15 mouse cellular contexts compared by ENCODE assay signal in the genomic region with DNA sequence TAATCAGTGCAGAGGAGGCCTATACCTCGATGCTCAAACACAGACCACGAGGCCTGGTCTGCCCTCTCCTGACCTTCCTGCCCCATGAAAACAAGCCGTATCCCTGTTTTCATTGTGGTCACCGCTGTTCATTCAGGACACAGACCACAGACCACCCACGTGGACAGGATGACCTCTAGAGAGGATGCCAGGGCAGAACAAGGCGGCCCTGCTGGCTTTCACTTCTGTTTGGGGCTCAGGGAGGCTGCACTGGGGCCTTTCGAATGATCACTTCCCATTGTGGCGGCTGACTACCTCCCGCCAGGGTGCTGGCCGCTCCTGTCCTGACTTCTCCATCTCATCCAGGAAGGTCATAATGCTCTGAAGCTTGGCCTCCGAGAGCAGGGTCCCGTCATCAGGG. TPM values are rescaled to one million over a fixed set of nuclear protein-coding genes. Genes with fewer than 3 reads are reported as not detected.
DNase-seq lines count a peak whose midpoint lies in the region; ATAC-seq and TF ChIP-seq lines count a peak whose summit lies in the region.
"Had no signal": no experiment of that assay in that cellular context is flagged by ENCODE, and none has a peak within 500 bp of the region (broad histone marks: within the 10 kb centered on the region; RNA-seq: fewer than 3 reads in every experiment).

No protein-coding gene starts in this region.

- no peak overlapping the region for H3K9ac ChIP-seq in heart, embryonic 12.5 days
- peak overlapping the region; percentile 37; the same call in 1 of the 2 replicates for H3K9ac ChIP-seq in midbrain, embryonic 13.5 days (replicated peaks)
- H3K9ac ChIP-seq in midbrain, embryonic 15.5 days, result no peak overlapping the region
- 0 out of 2 replicates have a peak overlapping the region, but pooled peaks have one; percentile 4 for H3K9ac ChIP-seq in stomach, postnatal 0 days (ENCODE audit: low read length)
- H3K9ac ChIP-seq: heart, embryonic 13.5 days had no signal

- 0 out of 2 replicates have a peak, but pooled peaks cover 8% of the 10 kb centered on the region for H3K4me1 ChIP-seq in heart, embryonic 12.5 days (replicated peaks)
- no peaks in the 10 kb centered on the region for H3K4me1 ChIP-seq in midbrain, embryonic 13.5 days (replicated peaks)
- no peaks in the 10 kb centered on the region for H3K4me1 ChIP-seq in midbrain, embryonic 15.5 days
- H3K4me1 ChIP-seq in embryonic facial prominence, embryonic 10.5 days, result peaks cover 77% of the 10 kb centered on the region
- no peaks in the 10 kb centered on the region for H3K4me1 ChIP-seq in stomach, postnatal 0 days (replicated peaks; ENCODE audit: control insufficient read depth, insufficient read depth)

- H3K9me3 ChIP-seq in heart, embryonic 12.5 days (replicated peaks), result no peaks in the 10 kb centered on the region
- H3K9me3 ChIP-seq in midbrain, embryonic 13.5 days, result no peaks in the 10 kb centered on the region
- H3K9me3 ChIP-seq in midbrain, embryonic 15.5 days, result no peaks in the 10 kb centered on the region
- H3K9me3 ChIP-seq in embryonic facial prominence, embryonic 10.5 days, result no peaks in the 10 kb centered on the region
- no peaks in the 10 kb centered on the region for H3K9me3 ChIP-seq in stomach, postnatal 0 days (ENCODE audit: control insufficient read depth, low read length)
- H3K9me3 ChIP-seq: heart, embryonic 13.5 days had no signal

- no peaks in the 10 kb centered on the region for H3K27me3 ChIP-seq in heart, embryonic 12.5 days (replicated peaks)
- no peaks in the 10 kb centered on the region for H3K27me3 ChIP-seq in midbrain, embryonic 13.5 days
- no peaks in the 10 kb centered on the region for H3K27me3 ChIP-seq in midbrain, embryonic 15.5 days (replicated peaks)
- H3K27me3 ChIP-seq in embryonic facial prominence, embryonic 10.5 days (replicated peaks; ENCODE audit: low read depth, poor library complexity, severe bottlenecking), result no peaks in the 10 kb centered on the region; the same call in 1 of the 2 replicates
- no peaks in the 10 kb centered on the region for H3K27me3 ChIP-seq in stomach, postnatal 0 days (ENCODE audit: control insufficient read depth, insufficient read depth, low read length)
- H3K27me3 ChIP-seq: heart, embryonic 13.5 days had no signal

- peaks cover 85% of the 10 kb centered on the region for H3K36me3 ChIP-seq in heart, embryonic 12.5 days
- peaks cover 100% of the 10 kb centered on the region for H3K36me3 ChIP-seq in midbrain, embryonic 13.5 days
- H3K36me3 ChIP-seq in midbrain, embryonic 15.5 days (replicated peaks), result peaks cover 40% of the 10 kb centered on the region
- peaks cover 100% of the 10 kb centered on the region for H3K36me3 ChIP-seq in embryonic facial prominence, embryonic 10.5 days (replicated peaks)
- peaks cover 23% of the 10 kb centered on the region for H3K36me3 ChIP-seq in stomach, postnatal 0 days (ENCODE audit: control insufficient read depth, insufficient read depth, low read length)

- peak; percentile 91 for DNase-seq in heart, adult 11 months
- no peak for DNase-seq in embryonic facial prominence, embryonic 10.5 days (ENCODE audit: low spot score)
- DNase-seq in stomach, postnatal 0 days (ENCODE audit: low spot score), result no peak
- DNase-seq in urinary bladder, postnatal 4 days (ENCODE audit: low spot score in 2 of 2), result no peak
- DNase-seq: cerebellum, postnatal 10 days; gastrocnemius, postnatal 36 days; heart, postnatal 4 days; kidney, postnatal 36 days; lung, adult 18-20 months; thymus, postnatal 4 days had no signal

- no peak overlapping the region for H3K4me3 ChIP-seq in heart, embryonic 12.5 days
- H3K4me3 ChIP-seq in midbrain, embryonic 13.5 days (replicated peaks), result no peak overlapping the region
- no peak overlapping the region for H3K4me3 ChIP-seq in midbrain, embryonic 15.5 days
- H3K4me3 ChIP-seq in embryonic facial prominence, embryonic 10.5 days, result no peak overlapping the region
- H3K4me3 ChIP-seq in stomach, postnatal 0 days (ENCODE audit: low read depth, low read length), result no peak overlapping the region
- H3K4me3 ChIP-seq: heart, embryonic 13.5 days had no signal

- H3K4me2 ChIP-seq in heart, embryonic 12.5 days, result no peak overlapping the region
- no peak overlapping the region for H3K4me2 ChIP-seq in midbrain, embryonic 13.5 days (replicated peaks)
- no peak overlapping the region for H3K4me2 ChIP-seq in midbrain, embryonic 15.5 days
- H3K4me2 ChIP-seq in stomach, postnatal 0 days (replicated peaks; ENCODE audit: low read depth), result no peak overlapping the region
- H3K4me2 ChIP-seq: heart, embryonic 13.5 days had no signal

- WGBS in heart, embryonic 12.5 days, result 69% methylated on average over 12 of the region's 12 CpGs
- WGBS in midbrain, embryonic 13.5 days, result 29% methylated on average over 12 of the region's 12 CpGs
- WGBS in midbrain, embryonic 15.5 days, result 38% methylated on average over 12 of the region's 12 CpGs
- WGBS in embryonic facial prominence, embryonic 10.5 days, result 30% methylated on average over 12 of the region's 12 CpGs
- WGBS in stomach, postnatal 0 days, result 67% methylated on average over 12 of the region's 12 CpGs

- no peak for ATAC-seq in heart, embryonic 12.5 days (ENCODE audit: insufficient number of reproducible peaks, low FRiP score)
- ATAC-seq in midbrain, embryonic 13.5 days, result no peak
- ATAC-seq in midbrain, embryonic 15.5 days (replicated peaks), result no peak
- ATAC-seq in stomach, postnatal 0 days (ENCODE audit: low FRiP score, low TSS enrichment), result no peak

- no peak for TF ChIP-seq EP300 in stomach, postnatal 0 days (optimal IDR thresholded peaks at IDR 0.05)

- no peak overlapping the region for H3K27ac ChIP-seq in heart, embryonic 12.5 days (ENCODE audit: poor library complexity, severe bottlenecking)
- no peak overlapping the region for H3K27ac ChIP-seq in midbrain, embryonic 13.5 days
- no peak overlapping the region for H3K27ac ChIP-seq in midbrain, embryonic 15.5 days
- peak overlapping the region; percentile 72; the same call in 1 of the 2 replicates for H3K27ac ChIP-seq in embryonic facial prominence, embryonic 10.5 days (replicated peaks)
- H3K27ac ChIP-seq in stomach, postnatal 0 days (replicated peaks), result no peak overlapping the region
- H3K27ac ChIP-seq: heart, embryonic 13.5 days had no signal

- no peak for TF ChIP-seq CTCF in stomach, postnatal 0 days (IDR thresholded peaks at IDR 0.05; ENCODE audit: low read depth)

RNA-seq across cellular contexts. Expression of a gene that starts 15.6 kb away (rescaled TPM):
- 18.7 and 19.2 TPM in 2 replicates for polyA plus RNA-seq in heart, embryonic 12.5 days (2016; fragmentation: Nextera tagmentation; extraction: Ambion mirVana)
- 29.3 and 37.9 TPM in 2 replicates for polyA plus RNA-seq in midbrain, embryonic 13.5 days (2015; fragmentation: Nextera tagmentation; extraction: Ambion mirVana)
- polyA plus RNA-seq in midbrain, embryonic 15.5 days (2015; fragmentation: Nextera tagmentation; extraction: Ambion mirVana), result 35.0 and 35.6 TPM in 2 replicates
- 43.0 and 46.9 TPM in 2 replicates for polyA plus RNA-seq in embryonic facial prominence, embryonic 10.5 days (2016; fragmentation: Nextera tagmentation; extraction: Ambion mirVana)
- 5.8 and 6.3 TPM in 2 replicates for polyA plus RNA-seq in stomach, postnatal 0 days (2015; fragmentation: Nextera tagmentation; extraction: Ambion mirVana)

RNA-seq across cellular contexts. Expression of a gene that starts 24.1 kb away (rescaled TPM):
- polyA plus RNA-seq in heart, embryonic 12.5 days (2016; fragmentation: Nextera tagmentation; extraction: Ambion mirVana), result 0.63 and 0.92 TPM in 2 replicates
- polyA plus RNA-seq in midbrain, embryonic 13.5 days (2015; fragmentation: Nextera tagmentation; extraction: Ambion mirVana), result 15.1 and 18.6 TPM in 2 replicates
- polyA plus RNA-seq in midbrain, embryonic 15.5 days (2015; fragmentation: Nextera tagmentation; extraction: Ambion mirVana), result 45.3 and 45.5 TPM in 2 replicates
- polyA plus RNA-seq in embryonic facial prominence, embryonic 10.5 days (2016; fragmentation: Nextera tagmentation; extraction: Ambion mirVana), result 0.84 and 1.6 TPM in 2 replicates
- 1.6 and 2.1 TPM in 2 replicates for polyA plus RNA-seq in stomach, postnatal 0 days (2015; fragmentation: Nextera tagmentation; extraction: Ambion mirVana)
- polyA plus RNA-seq: C2C12 had no signal

RNA-seq across cellular contexts. Expression of a gene that starts 27.5 kb away (rescaled TPM):
- polyA plus RNA-seq in heart, embryonic 12.5 days (2016; fragmentation: Nextera tagmentation; extraction: Ambion mirVana), result 15.5 and 16.8 TPM in 2 replicates
- polyA plus RNA-seq in midbrain, embryonic 13.5 days (2015; fragmentation: Nextera tagmentation; extraction: Ambion mirVana), result 19.9 and 20.9 TPM in 2 replicates
- polyA plus RNA-seq in midbrain, embryonic 15.5 days (2015; fragmentation: Nextera tagmentation; extraction: Ambion mirVana), result 23.6 and 24.2 TPM in 2 replicates
- 20.2 and 21.4 TPM in 2 replicates for polyA plus RNA-seq in embryonic facial prominence, embryonic 10.5 days (2016; fragmentation: Nextera tagmentation; extraction: Ambion mirVana)
- polyA plus RNA-seq in stomach, postnatal 0 days (2015; fragmentation: Nextera tagmentation; extraction: Ambion mirVana), result 8.3 and 11.5 TPM in 2 replicates

RNA-seq across cellular contexts. Expression of a gene that starts 27.7 kb away (rescaled TPM):
- polyA plus RNA-seq in heart, embryonic 12.5 days (2016; fragmentation: Nextera tagmentation; extraction: Ambion mirVana), result 73.9 and 79.2 TPM in 2 replicates
- 59.2 and 63.7 TPM in 2 replicates for polyA plus RNA-seq in midbrain, embryonic 13.5 days (2015; fragmentation: Nextera tagmentation; extraction: Ambion mirVana)
- 51.4 and 53.5 TPM in 2 replicates for polyA plus RNA-seq in midbrain, embryonic 15.5 days (2015; fragmentation: Nextera tagmentation; extraction: Ambion mirVana)
- 82.0 and 87.7 TPM in 2 replicates for polyA plus RNA-seq in embryonic facial prominence, embryonic 10.5 days (2016; fragmentation: Nextera tagmentation; extraction: Ambion mirVana)
- polyA plus RNA-seq in stomach, postnatal 0 days (2015; fragmentation: Nextera tagmentation; extraction: Ambion mirVana), result 84.8 and 84.9 TPM in 2 replicates

Comparison
In these comparisons a context has a peak if more than half of its experiments do, and no peak if none do; other contexts are left out.
1. H3K9ac ChIP-seq: peak in midbrain, embryonic 13.5 days (single experiment) and stomach, postnatal 0 days (single experiment); none in heart, embryonic 12.5 days (single experiment) and midbrain, embryonic 15.5 days (single experiment).